ENCODE assay signal across 23 mouse cellular contexts in genomic region chr5:64798209-64798608, GRCm38 (mm10). TPM values are rescaled to one million over a fixed set of nuclear protein-coding genes. Genes with fewer than 3 reads are reported as not detected.
A peak's percentile ranks its signal among the peaks of the same experiment; 100 is the strongest.
DNase-seq lines count a peak whose midpoint lies in the region; ATAC-seq and TF ChIP-seq lines count a peak whose summit lies in the region.
"Had no signal": no experiment of that assay in that cellular context is flagged by ENCODE, and none has a peak within 500 bp of the region (broad histone marks: within the 10 kb centered on the region; RNA-seq: fewer than 3 reads in every experiment).

No protein-coding gene starts in this region.

- DNase-seq in ES-E14 (ENCODE audit: low read depth, low spot score), result no peak
- no peak for DNase-seq in frontal cortex, postnatal 25 days (ENCODE audit: low spot score in 2 of 2)
- DNase-seq in thymus, adult 18-20 months, result no peak
- DNase-seq in stomach, postnatal 0 days (ENCODE audit: low spot score), result no peak
- DNase-seq: adrenal gland, adult 8-10 months; adrenal gland, postnatal 14 days; adrenal gland, postnatal 36 days; B cell, adult 2 months; cerebellum, adult 11-12 months; cerebellum, adult 2 months; cerebellum, adult 9-10 months; cerebellum, postnatal 10 days; cerebellum, postnatal 25 days; forebrain, postnatal 0 days had no signal

- TF ChIP-seq EP300 in stomach, postnatal 0 days (optimal IDR thresholded peaks at IDR 0.05), result no peak

- H3K9me3 ChIP-seq in E14TG2a.4 (ENCODE audit: low read length) (peaks cover 12% of the 10 kb centered on the region), ES-E14 (ENCODE audit: control insufficient read depth, insufficient read depth, low read depth, low read length) (no peaks in the 10 kb centered on the region)
- 0 out of 2 replicates have a peak, but pooled peaks cover 4% of the 10 kb centered on the region for H3K9me3 ChIP-seq in stomach, postnatal 0 days (ENCODE audit: control insufficient read depth, low read length)
- H3K9me3 ChIP-seq: forebrain, embryonic 15.5 days had no signal

- no peak for TF ChIP-seq CTCF in E14TG2a.4 (conservative IDR thresholded peaks at IDR 0.05; ENCODE audit: low read length)
- TF ChIP-seq CTCF in stomach, postnatal 0 days (IDR thresholded peaks at IDR 0.05; ENCODE audit: low read depth), result no peak

- no peak overlapping the region; the same call in 1 of the 2 replicates for H3K9ac ChIP-seq in ES-E14 (ENCODE audit: insufficient read depth, low read depth, low read length, poor library complexity, severe bottlenecking)
- H3K9ac ChIP-seq in stomach, postnatal 0 days (ENCODE audit: low read length), result no peak overlapping the region
- H3K9ac ChIP-seq: embryonic facial prominence, embryonic 12.5 days; forebrain, embryonic 13.5 days; forebrain, embryonic 15.5 days; forebrain, postnatal 0 days had no signal

- 64% methylated on average over 4 of the region's 4 CpGs for WGBS in stomach, postnatal 0 days

- H3K36me3 ChIP-seq in E14TG2a.4 (ENCODE audit: insufficient read depth, low read length), result peaks cover 15% of the 10 kb centered on the region
- H3K36me3 ChIP-seq in ES-E14 (ENCODE audit: control insufficient read depth, insufficient read depth, low read length, poor library complexity, severe bottlenecking), result no peaks in the 10 kb centered on the region
- no peaks in the 10 kb centered on the region for H3K36me3 ChIP-seq in stomach, postnatal 0 days (ENCODE audit: control insufficient read depth, insufficient read depth, low read length)
- H3K36me3 ChIP-seq: forebrain, embryonic 15.5 days had no signal

- H3K4me1 ChIP-seq in E14TG2a.4 (replicated peaks; ENCODE audit: low read depth, low read length) (peaks cover 56% of the 10 kb centered on the region), ES-E14 (ENCODE audit: control insufficient read depth in 2 of 2, insufficient read depth in 2 of 2, low read length in 2 of 2, poor library complexity in 1 of 2) (peaks cover 9 to 16% of the 10 kb centered on the region in 2 experiments)
- no peaks in the 10 kb centered on the region for H3K4me1 ChIP-seq in stomach, postnatal 0 days (replicated peaks; ENCODE audit: control insufficient read depth, insufficient read depth)
- H3K4me1 ChIP-seq: embryonic facial prominence, embryonic 12.5 days had no signal

- ATAC-seq in stomach, postnatal 0 days (ENCODE audit: low FRiP score, low TSS enrichment), result no peak
- ATAC-seq: activated CD4-positive, CD25-positive, alpha-beta regulatory T cell, adult 4 months; CD4-positive, CD25-positive, alpha-beta regulatory T cell, adult 4 months; forebrain, embryonic 13.5 days; forebrain, embryonic 15.5 days; forebrain, postnatal 0 days; Patski had no signal

- no peak overlapping the region for H3K4me2 ChIP-seq in stomach, postnatal 0 days (replicated peaks; ENCODE audit: low read depth)
- H3K4me2 ChIP-seq: embryonic facial prominence, embryonic 12.5 days; forebrain, embryonic 13.5 days; forebrain, embryonic 15.5 days had no signal

- H3K4me3 ChIP-seq in E14TG2a.4 (replicated peaks; ENCODE audit: low read length) (peak overlapping the region; percentile 72), ES-E14 (ENCODE audit: insufficient read depth in 1 of 2, low read depth in 1 of 2, low read length in 2 of 2, poor library complexity in 1 of 2, severe bottlenecking in 1 of 2) (peak overlapping the region; percentile 34 to 47; a peak in 3 of 4 replicates)
- H3K4me3 ChIP-seq in stomach, postnatal 0 days (ENCODE audit: low read depth, low read length), result no peak overlapping the region
- H3K4me3 ChIP-seq: embryonic facial prominence, embryonic 10.5 days; embryonic facial prominence, embryonic 12.5 days; forebrain, embryonic 13.5 days; forebrain, embryonic 15.5 days had no signal

- no peak overlapping the region for H3K27ac ChIP-seq in ES-E14 (ENCODE audit: insufficient read depth, low read depth, low read length, poor library complexity, severe bottlenecking)
- no peak overlapping the region for H3K27ac ChIP-seq in stomach, postnatal 0 days (replicated peaks)
- H3K27ac ChIP-seq: embryonic facial prominence, embryonic 10.5 days; embryonic facial prominence, embryonic 12.5 days; forebrain, embryonic 13.5 days; forebrain, embryonic 15.5 days had no signal

- in situ Hi-C loops in ES-E14 (cut with MboI; ENCODE audit: low sequenced_read_pairs in 2 of 2, unreplicated experiment in 2 of 2), result no loop called here

- no peaks in the 10 kb centered on the region for H3K27me3 ChIP-seq in E14TG2a.4 (ENCODE audit: insufficient read depth, low read length)
- H3K27me3 ChIP-seq in stomach, postnatal 0 days (ENCODE audit: control insufficient read depth, insufficient read depth, low read length), result no peaks in the 10 kb centered on the region
- H3K27me3 ChIP-seq: CH12.LX; embryonic facial prominence, embryonic 12.5 days; forebrain, embryonic 13.5 days; forebrain, embryonic 15.5 days; Patski had no signal

TF ChIP-seq in ES-E14, 5 proteins besides CTCF, POLR2A, EP300 and RAD21:
- TF ChIP-seq HCFC1 (IDR thresholded peaks at IDR 0.05; ENCODE audit: borderline replicate concordance, insufficient read depth, low read length), result no peak
- no peak for TF ChIP-seq MAFK (IDR thresholded peaks at IDR 0.05; ENCODE audit: insufficient read depth, low read depth, low read length)
- TF ChIP-seq ZC3H11A (IDR thresholded peaks at IDR 0.05; ENCODE audit: borderline replicate concordance, low read depth, low read length), result no peak
- TF ChIP-seq CHD2 (IDR thresholded peaks at IDR 0.05; ENCODE audit: low read depth, low read length), result no peak
- TF ChIP-seq ZNF384 (IDR thresholded peaks at IDR 0.05; ENCODE audit: low read depth, low read length), result no peak
TF ChIP-seq in ES-E14: peak in this region for 0.

RNA-seq across cellular contexts. Expression of gene Klf3, which starts 5.0 kb away (rescaled TPM):
- 22.9 and 31.8 TPM in 2 replicates for total RNA-seq in ES-E14 (2012; rRNA removed)
- polyA plus RNA-seq in stomach, postnatal 0 days (2015; fragmentation: Nextera tagmentation; extraction: Ambion mirVana), result 97.5 and 101 TPM in 2 replicates
